Comparison of ENCODE assay signal across 23 mouse cellular contexts in genomic region chr19:10479541-10479940, GRCm38 (mm10). TPM values are rescaled to one million over a fixed set of nuclear protein-coding genes. Genes with fewer than 3 reads are reported as not detected.
DNase-seq lines count a peak whose midpoint lies in the region; ATAC-seq and TF ChIP-seq lines count a peak whose summit lies in the region.
"Had no signal": no experiment of that assay in that cellular context is flagged by ENCODE, and none has a peak within 500 bp of the region (broad histone marks: within the 10 kb centered on the region; RNA-seq: fewer than 3 reads in every experiment).

No protein-coding gene starts in this region.

- no peaks in the 10 kb centered on the region for H3K9me3 ChIP-seq in intestine, embryonic 15.5 days
- H3K9me3 ChIP-seq in intestine, postnatal 0 days (ENCODE audit: control insufficient read depth), result no peaks in the 10 kb centered on the region
- H3K9me3 ChIP-seq: embryonic facial prominence, embryonic 10.5 days; embryonic facial prominence, embryonic 12.5 days; forebrain, embryonic 13.5 days; forebrain, embryonic 15.5 days; G1E had no signal

- H3K27me3 ChIP-seq in thymus, adult 2 months (ENCODE audit: control insufficient read depth, insufficient read depth, low read length), result no peaks in the 10 kb centered on the region
- H3K27me3 ChIP-seq in intestine, embryonic 15.5 days (replicated peaks), result no peaks in the 10 kb centered on the region
- no peaks in the 10 kb centered on the region for H3K27me3 ChIP-seq in intestine, postnatal 0 days (replicated peaks; ENCODE audit: control insufficient read depth, insufficient read depth, low read length)
- H3K27me3 ChIP-seq: embryonic facial prominence, embryonic 12.5 days; forebrain, embryonic 13.5 days; forebrain, embryonic 15.5 days had no signal

- no peaks in the 10 kb centered on the region for H3K4me1 ChIP-seq in thymus, adult 2 months (replicated peaks; ENCODE audit: control insufficient read depth, insufficient read depth, low read length)
- peaks cover 6% of the 10 kb centered on the region; the same call in 1 of the 2 replicates for H3K4me1 ChIP-seq in intestine, embryonic 15.5 days (replicated peaks)
- H3K4me1 ChIP-seq in intestine, postnatal 0 days (replicated peaks; ENCODE audit: control insufficient read depth, insufficient read depth, low read length), result peaks cover 8% of the 10 kb centered on the region

- WGBS in thymus, adult 2 months, result 56% methylated on average over 4 of the region's 4 CpGs
- WGBS in intestine, embryonic 15.5 days, result 48% methylated on average over 4 of the region's 4 CpGs
- 24% methylated on average over 4 of the region's 4 CpGs for WGBS in intestine, postnatal 0 days

- peak; percentile 86 for ATAC-seq in intestine, embryonic 15.5 days
- peak; percentile 90 for ATAC-seq in intestine, postnatal 0 days
- ATAC-seq: activated CD4-positive, CD25-positive, alpha-beta regulatory T cell, adult 4 months; forebrain, embryonic 13.5 days; forebrain, embryonic 15.5 days; Patski had no signal

- H3K4me3 ChIP-seq in thymus, adult 2 months (ENCODE audit: control insufficient read depth, insufficient read depth, low read length), result no peak overlapping the region
- no peak overlapping the region for H3K4me3 ChIP-seq in intestine, embryonic 15.5 days (replicated peaks)
- H3K4me3 ChIP-seq in intestine, postnatal 0 days (ENCODE audit: low read depth, low read length), result no peak overlapping the region
- H3K4me3 ChIP-seq: embryonic facial prominence, embryonic 10.5 days; embryonic facial prominence, embryonic 12.5 days; forebrain, embryonic 13.5 days; forebrain, embryonic 15.5 days had no signal

- no peak overlapping the region for H3K9ac ChIP-seq in intestine, embryonic 15.5 days
- H3K9ac ChIP-seq in intestine, postnatal 0 days (ENCODE audit: low read depth, low read length), result no peak overlapping the region
- H3K9ac ChIP-seq: embryonic facial prominence, embryonic 12.5 days; forebrain, embryonic 13.5 days; forebrain, embryonic 15.5 days had no signal

- no peak overlapping the region for H3K4me2 ChIP-seq in intestine, embryonic 15.5 days (replicated peaks)
- no peak overlapping the region for H3K4me2 ChIP-seq in intestine, postnatal 0 days (replicated peaks; ENCODE audit: low read depth)
- H3K4me2 ChIP-seq: embryonic facial prominence, embryonic 12.5 days; forebrain, embryonic 13.5 days; forebrain, embryonic 15.5 days had no signal

- H3K36me3 ChIP-seq in thymus, adult 2 months (ENCODE audit: control insufficient read depth, insufficient read depth, low read length), result no peaks in the 10 kb centered on the region
- no peaks in the 10 kb centered on the region for H3K36me3 ChIP-seq in intestine, embryonic 15.5 days
- H3K36me3 ChIP-seq in intestine, postnatal 0 days (ENCODE audit: control insufficient read depth, insufficient read depth), result no peaks in the 10 kb centered on the region
- H3K36me3 ChIP-seq: embryonic facial prominence, embryonic 10.5 days; embryonic facial prominence, embryonic 12.5 days; forebrain, embryonic 15.5 days; G1E had no signal

- no peak for TF ChIP-seq CTCF in thymus, adult 2 months (IDR thresholded peaks at IDR 0.05; ENCODE audit: borderline replicate concordance, control insufficient read depth, extremely low read depth, insufficient read depth, low read length, poor library complexity)
- TF ChIP-seq CTCF in intestine, postnatal 0 days (IDR thresholded peaks at IDR 0.05; ENCODE audit: low read depth), result no peak

- peak; percentile 68 for DNase-seq in thymus, postnatal 0 days (ENCODE audit: low spot score)
- no peak for DNase-seq in thymus, adult 18-20 months
- peak; percentile 53 for DNase-seq in thymus, postnatal 4 days
- DNase-seq in thymus, adult 2 months, result no peak
- DNase-seq in left cerebral cortex, adult 8-10 months (ENCODE audit: low spot score in 2 of 2), result no peak
- no peak for DNase-seq in right cerebral cortex, adult 2 months (ENCODE audit: low spot score in 2 of 2)
- DNase-seq: adrenal gland, adult 8-10 months; adrenal gland, postnatal 14 days; adrenal gland, postnatal 36 days; cerebellum, adult 11-12 months; cerebellum, adult 2 months; cerebellum, adult 9-10 months; cerebellum, postnatal 10 days; cerebellum, postnatal 25 days had no signal

- H3K27ac ChIP-seq in thymus, adult 2 months (ENCODE audit: control insufficient read depth, insufficient read depth, low read length), result no peak overlapping the region
- H3K27ac ChIP-seq in intestine, embryonic 15.5 days, result no peak overlapping the region
- peak overlapping the region; percentile 62 for H3K27ac ChIP-seq in intestine, postnatal 0 days (ENCODE audit: low read depth, low read length)
- H3K27ac ChIP-seq: embryonic facial prominence, embryonic 10.5 days; embryonic facial prominence, embryonic 12.5 days; forebrain, embryonic 13.5 days; forebrain, embryonic 15.5 days had no signal

- TF ChIP-seq POLR2A in thymus, adult 2 months (IDR thresholded peaks at IDR 0.05; ENCODE audit: control insufficient read depth, extremely low read depth, insufficient read depth, low read length, poor library complexity), result no peak

RNA-seq across cellular contexts. Expression of gene Ppp1r32, which starts 3.2 kb away (rescaled TPM):
- polyA plus RNA-seq in thymus, postnatal 0 days (2015; fragmentation: Nextera tagmentation; extraction: Ambion mirVana), result 0.49 and 0.57 TPM in 2 replicates
- 2.0 and 2.1 TPM in 2 replicates for polyA plus RNA-seq in thymus, adult 2 months (2012; rRNA removed)
- polyA plus RNA-seq in intestine, embryonic 15.5 days (2015; fragmentation: Nextera tagmentation; extraction: Ambion mirVana), result 0.68 and 1.4 TPM in 2 replicates
- polyA plus RNA-seq in intestine, postnatal 0 days (2015; fragmentation: Nextera tagmentation; extraction: Ambion mirVana), result 26.1 and 27.8 TPM in 2 replicates
- 1 to 10 TPM; 1.0 to 3.1 (median 1.7) TPM for total RNA-seq in left cerebral cortex, adult 8-10 months (2022)

RNA-seq across cellular contexts. Expression of gene Lrrc10b, which starts 22.3 kb away (rescaled TPM):
- polyA plus RNA-seq in thymus, postnatal 0 days (2015; fragmentation: Nextera tagmentation; extraction: Ambion mirVana), result 0.08 and 0.17 TPM in 2 replicates
- polyA plus RNA-seq in thymus, adult 2 months (2012; rRNA removed), result 0.42 and 0.59 TPM in 2 replicates
- 0.56 and 0.62 TPM in 2 replicates for polyA plus RNA-seq in intestine, embryonic 15.5 days (2015; fragmentation: Nextera tagmentation; extraction: Ambion mirVana)
- 12.5 and 14.3 TPM in 2 replicates for polyA plus RNA-seq in intestine, postnatal 0 days (2015; fragmentation: Nextera tagmentation; extraction: Ambion mirVana)
- total RNA-seq in left cerebral cortex, adult 8-10 months (2022), result 10 to 100 TPM; 49.9 to 67.8 (median 54.8) TPM
- total RNA-seq: G1E had no signal
- polyA plus RNA-seq: activated CD4-positive, CD25-positive, alpha-beta regulatory T cell, adult 4 months; G1E had no signal

RNA-seq across cellular contexts. Expression of gene Cpsf7, which starts 45.5 kb away (rescaled TPM):
- 30.8 and 31.8 TPM in 2 replicates for polyA plus RNA-seq in thymus, postnatal 0 days (2015; fragmentation: Nextera tagmentation; extraction: Ambion mirVana)
- polyA plus RNA-seq in thymus, adult 2 months (2012; rRNA removed), result 106 and 113 TPM in 2 replicates
- polyA plus RNA-seq in intestine, embryonic 15.5 days (2015; fragmentation: Nextera tagmentation; extraction: Ambion mirVana), result 30.8 and 36.3 TPM in 2 replicates
- 17.7 and 18.1 TPM in 2 replicates for polyA plus RNA-seq in intestine, postnatal 0 days (2015; fragmentation: Nextera tagmentation; extraction: Ambion mirVana)
- total RNA-seq in left cerebral cortex, adult 8-10 months (2022), result 10 to 100 TPM; 74.4 to 82.2 (median 78.3) TPM

RNA-seq across cellular contexts. Expression of gene Sdhaf2, which starts 46.4 kb away (rescaled TPM):
- 70.1 and 73.0 TPM in 2 replicates for polyA plus RNA-seq in thymus, postnatal 0 days (2015; fragmentation: Nextera tagmentation; extraction: Ambion mirVana)
- polyA plus RNA-seq in thymus, adult 2 months (2012; rRNA removed), result 42.1 and 42.2 TPM in 2 replicates
- polyA plus RNA-seq in intestine, embryonic 15.5 days (2015; fragmentation: Nextera tagmentation; extraction: Ambion mirVana), result 57.2 and 58.3 TPM in 2 replicates
- polyA plus RNA-seq in intestine, postnatal 0 days (2015; fragmentation: Nextera tagmentation; extraction: Ambion mirVana), result 42.5 and 46.3 TPM in 2 replicates
- 10 to 100 TPM; 47.1 to 55.9 (median 51.2) TPM for total RNA-seq in left cerebral cortex, adult 8-10 months (2022)

Comparison
In these comparisons a context has a peak if more than half of its experiments do, and no peak if none do; other contexts are left out.
1. DNase-seq: peak in thymus, postnatal 0 days (single experiment) and thymus, postnatal 4 days (single experiment); none in thymus, adult 18-20 months (0 of 2), thymus, adult 2 months (single experiment), left cerebral cortex, adult 8-10 months (0 of 2) and right cerebral cortex, adult 2 months (0 of 2).